Mouse (Mus musculus): ENCODE results near the gene Dock2.
"Not testable (repeated sequence)": the region's sequence is repeated elsewhere in the genome, so short reads cannot be mapped to it uniquely, and the experiment has no call there.

Gene Dock2

GRCm38 (mm10) chr11:34783587-34784043 lies at the start of gene Dock2:
Gene Dock2 (minus strand): TSS chr11:34783892.
- no peak for DNase-seq

GRCm38 (mm10) chr11:34832678-34833077 lies 49.0 kb upstream of the Dock2 start:
- no peak for DNase-seq

GRCm38 (mm10) chr11:34827803-34828202 lies 44.1 kb upstream of the Dock2 start:
- DNase-seq: no peak

- DNase-seq: no peak
Measured at GRCm38 (mm10) chr11:34826940-34827339, 43.2 kb upstream of the Dock2 start.

- DNase-seq: no peak
Measured at GRCm38 (mm10) chr11:34824791-34825190, 41.1 kb upstream of the Dock2 start.

GRCm38 (mm10) chr11:34814767-34815166 lies 31.1 kb upstream of the Dock2 start:
- no peak for DNase-seq

- DNase-seq: no peak
Measured at GRCm38 (mm10) chr11:34814319-34814718, 30.6 kb upstream of the Dock2 start.

GRCm38 (mm10) chr11:34805026-34805425 lies 21.3 kb upstream of the Dock2 start:
- not testable (repeated sequence) for DNase-seq

GRCm38 (mm10) chr11:34798066-34798465 lies 14.4 kb upstream of the Dock2 start:
- not testable (repeated sequence) for DNase-seq

- DNase-seq: no peak
Measured at GRCm38 (mm10) chr11:34796097-34796496, 12.4 kb upstream of the Dock2 start.

GRCm38 (mm10) chr11:34791872-34792271 lies 8.2 kb upstream of the Dock2 start:
- DNase-seq: no peak

- DNase-seq: no peak
Measured at GRCm38 (mm10) chr11:34784864-34785263, 1.2 kb upstream of the Dock2 start.

GRCm38 (mm10) chr11:34782516-34783430 lies 919 bp downstream of the Dock2 start:
- DNase-seq: no peak

GRCm38 (mm10) chr11:34780786-34781185 lies 2.9 kb downstream of the Dock2 start:
- DNase-seq: no peak

- no peak for DNase-seq
Measured at GRCm38 (mm10) chr11:34779966-34780365, 3.7 kb downstream of the Dock2 start.

- no peak for DNase-seq
Measured at GRCm38 (mm10) chr11:34778351-34778750, 5.3 kb downstream of the Dock2 start.

GRCm38 (mm10) chr11:34777529-34777928 lies 6.2 kb downstream of the Dock2 start:
- DNase-seq: no peak

- DNase-seq: no peak
Measured at GRCm38 (mm10) chr11:34776054-34776453, 7.6 kb downstream of the Dock2 start.

GRCm38 (mm10) chr11:34774636-34775035 lies 9.1 kb downstream of the Dock2 start:
- DNase-seq: no peak

GRCm38 (mm10) chr11:34773304-34773895 lies 10.3 kb downstream of the Dock2 start:
- no peak for DNase-seq

GRCm38 (mm10) chr11:34771221-34771986 lies 12.3 kb downstream of the Dock2 start:
- no peak for DNase-seq

- DNase-seq: no peak
Measured at GRCm38 (mm10) chr11:34770666-34771065, 13.0 kb downstream of the Dock2 start.

GRCm38 (mm10) chr11:34769946-34770345 lies 13.7 kb downstream of the Dock2 start:
- no peak for DNase-seq

Measured in cerebellum, adult 11 months (tissue).